Mouse (Mus musculus): Measurements from ENCODE around the gene Qser1. TPM values are rescaled to one million over a fixed set of nuclear protein-coding genes. Genes with fewer than 3 reads are reported as not detected.

The Qser1 gene
- polyA plus RNA-seq, 1 experiment, result 4.1 TPM

GRCm38 (mm10) chr2:104716279-104716678, 100.3 kb downstream of the Qser1 start, which contains the start of gene Pin1rt1:
Gene Pin1rt1 (minus strand): TSS chr2:104716379.
- H3K4me2 ChIP-seq (ENCODE audit: low read depth), result no peak within 1 kb of the TSS
- TF ChIP-seq POLR2A (IDR thresholded peaks at IDR 0.05; ENCODE audit: insufficient read length, low read depth), result no peak
- no peak for TF ChIP-seq MYOD1 (IDR thresholded peaks at IDR 0.05; ENCODE audit: control insufficient read depth in 1 of 3, insufficient read length in 2 of 3, low read depth in 2 of 3)
- TF ChIP-seq POLR2AphosphoS2 (IDR thresholded peaks at IDR 0.05; ENCODE audit: insufficient read length, low read depth), result no peak
- TF ChIP-seq E2F4 (IDR thresholded peaks at IDR 0.05; ENCODE audit: insufficient read depth), result no peak
- TF ChIP-seq TCF12 (IDR thresholded peaks at IDR 0.05; ENCODE audit: insufficient read depth, poor library complexity, severe bottlenecking), result no peak
- TF ChIP-seq MYOG (IDR thresholded peaks at IDR 0.05; ENCODE audit: control insufficient read depth in 1 of 3, insufficient read depth in 1 of 3, insufficient read length in 2 of 3, low read depth in 2 of 3), result no peak
- TF ChIP-seq CEBPB (IDR thresholded peaks at IDR 0.05; ENCODE audit: insufficient read depth, poor library complexity, severe bottlenecking), result no peak
- no peak for TF ChIP-seq REST (IDR thresholded peaks at IDR 0.05; ENCODE audit: insufficient read depth, insufficient read length)
- no peak for TF ChIP-seq MAX (IDR thresholded peaks at IDR 0.05; ENCODE audit: low read depth)
- no peak for TF ChIP-seq TCF3 (IDR thresholded peaks at IDR 0.05; ENCODE audit: insufficient read length, low read depth)
- TF ChIP-seq SRF (IDR thresholded peaks at IDR 0.05; ENCODE audit: control insufficient read depth, insufficient read length, low read depth), result no peak
- no peak for TF ChIP-seq USF1 (IDR thresholded peaks at IDR 0.05; ENCODE audit: low read depth)
- H3K4me3 ChIP-seq, result no peak within 1 kb of the TSS
- no peaks in the 10 kb centered on the region for H3K27me3 ChIP-seq (ENCODE audit: control insufficient read depth, insufficient read depth, insufficient read length)
- H3ac ChIP-seq (ENCODE audit: control insufficient read depth, insufficient read length), result no peak within 1 kb of the TSS
- no peaks in the 10 kb centered on the region for H3K36me3 ChIP-seq (ENCODE audit: control insufficient read depth, insufficient read depth)
- no peaks in the 10 kb centered on the region for H3K79me2 ChIP-seq (ENCODE audit: control insufficient read depth, insufficient read depth)

GRCm38 (mm10) chr2:104714254-104714691, 102.3 kb downstream of the Qser1 start:
- TF ChIP-seq TCF3 (IDR thresholded peaks at IDR 0.05; ENCODE audit: insufficient read length, low read depth) (no peak), POLR2AphosphoS2 (IDR thresholded peaks at IDR 0.05; ENCODE audit: insufficient read length, low read depth) (no peak), MAX (IDR thresholded peaks at IDR 0.05; ENCODE audit: low read depth) (no peak), POLR2A (IDR thresholded peaks at IDR 0.05; ENCODE audit: insufficient read length, low read depth) (no peak), USF1 (IDR thresholded peaks at IDR 0.05; ENCODE audit: low read depth) (no peak)
- no peak overlapping the region for H3ac ChIP-seq (ENCODE audit: control insufficient read depth, insufficient read length)
- no peaks in the 10 kb centered on the region for H3K79me2 ChIP-seq (ENCODE audit: control insufficient read depth, insufficient read depth)
- no peaks in the 10 kb centered on the region for H3K27me3 ChIP-seq (ENCODE audit: control insufficient read depth, insufficient read depth, insufficient read length)
- no peak overlapping the region for H3K4me2 ChIP-seq (ENCODE audit: low read depth)
- no peaks in the 10 kb centered on the region for H3K36me3 ChIP-seq (ENCODE audit: control insufficient read depth, insufficient read depth)
- no peak overlapping the region for H3K4me3 ChIP-seq

- peak overlapping the region; percentile 60 for H3ac ChIP-seq (ENCODE audit: control insufficient read depth, insufficient read length)
- H3K4me3 ChIP-seq, result peak overlapping the region; percentile 46
- TF ChIP-seq MYOG (IDR thresholded peaks at IDR 0.05; ENCODE audit: control insufficient read depth in 1 of 3, insufficient read depth in 1 of 3, insufficient read length in 2 of 3, low read depth in 2 of 3) (no peak), CEBPB (IDR thresholded peaks at IDR 0.05; ENCODE audit: insufficient read depth, poor library complexity, severe bottlenecking) (no peak), TCF12 (IDR thresholded peaks at IDR 0.05; ENCODE audit: insufficient read depth, poor library complexity, severe bottlenecking) (no peak), MYOD1 (IDR thresholded peaks at IDR 0.05; ENCODE audit: control insufficient read depth in 1 of 3, insufficient read length in 2 of 3, low read depth in 2 of 3) (no peak), REST (IDR thresholded peaks at IDR 0.05; ENCODE audit: insufficient read depth, insufficient read length) (no peak), POLR2AphosphoS2 (IDR thresholded peaks at IDR 0.05; ENCODE audit: insufficient read length, low read depth) (no peak), MAX (IDR thresholded peaks at IDR 0.05; ENCODE audit: low read depth) (no peak), USF1 (IDR thresholded peaks at IDR 0.05; ENCODE audit: low read depth) (no peak), E2F4 (IDR thresholded peaks at IDR 0.05; ENCODE audit: insufficient read depth) (no peak), SRF (IDR thresholded peaks at IDR 0.05; ENCODE audit: control insufficient read depth, insufficient read length, low read depth) (no peak), POLR2A (IDR thresholded peaks at IDR 0.05; ENCODE audit: insufficient read length, low read depth) (no peak), TCF3 (IDR thresholded peaks at IDR 0.05; ENCODE audit: insufficient read length, low read depth) (no peak)
- H3K27me3 ChIP-seq (ENCODE audit: control insufficient read depth, insufficient read depth, insufficient read length), result no peaks in the 10 kb centered on the region
- no peaks in the 10 kb centered on the region for H3K79me2 ChIP-seq (ENCODE audit: control insufficient read depth, insufficient read depth)
- no peaks in the 10 kb centered on the region for H3K36me3 ChIP-seq (ENCODE audit: control insufficient read depth, insufficient read depth)
- H3K4me2 ChIP-seq (ENCODE audit: low read depth), result peak overlapping the region; percentile 80
Observed at GRCm38 (mm10) chr2:104712486-104712809, 104.1 kb downstream of the Qser1 start.

- H3K27me3 ChIP-seq (ENCODE audit: control insufficient read depth, insufficient read depth, insufficient read length), result no peaks in the 10 kb centered on the region
- peak in 1 of 3 experiments; percentile 11 for TF ChIP-seq MYOG (IDR thresholded peaks at IDR 0.05; ENCODE audit: control insufficient read depth in 1 of 3, insufficient read depth in 1 of 3, insufficient read length in 2 of 3, low read depth in 2 of 3)
- TF ChIP-seq TCF3 (IDR thresholded peaks at IDR 0.05; ENCODE audit: insufficient read length, low read depth), result no peak
- peak; percentile 38 for TF ChIP-seq E2F4 (IDR thresholded peaks at IDR 0.05; ENCODE audit: insufficient read depth)
- TF ChIP-seq TCF12 (IDR thresholded peaks at IDR 0.05; ENCODE audit: insufficient read depth, poor library complexity, severe bottlenecking), result no peak
- TF ChIP-seq POLR2AphosphoS2 (IDR thresholded peaks at IDR 0.05; ENCODE audit: insufficient read length, low read depth), result peak; percentile 52
- TF ChIP-seq MAX (IDR thresholded peaks at IDR 0.05; ENCODE audit: low read depth), result no peak
- TF ChIP-seq SRF (IDR thresholded peaks at IDR 0.05; ENCODE audit: control insufficient read depth, insufficient read length, low read depth), result no peak
- no peak for TF ChIP-seq USF1 (IDR thresholded peaks at IDR 0.05; ENCODE audit: low read depth)
- peak; percentile 57 for TF ChIP-seq POLR2A (IDR thresholded peaks at IDR 0.05; ENCODE audit: insufficient read length, low read depth)
- peak within 1 kb of the TSS; percentile 60 for H3ac ChIP-seq (ENCODE audit: control insufficient read depth, insufficient read length)
- H3K4me2 ChIP-seq (ENCODE audit: low read depth), result peak within 1 kb of the TSS; percentile 80
- no peaks in the 10 kb centered on the region for H3K79me2 ChIP-seq (ENCODE audit: control insufficient read depth, insufficient read depth)
- H3K4me3 ChIP-seq, result peak within 1 kb of the TSS; percentile 46
- no peaks in the 10 kb centered on the region for H3K36me3 ChIP-seq (ENCODE audit: control insufficient read depth, insufficient read depth)
Observed at GRCm38 (mm10) chr2:104711585-104712485, 104.7 kb downstream of the Qser1 start, which contains the start of gene Tcp11l1. Gene Tcp11l1 (minus strand): TSS chr2:104712169.
